Mouse (Mus musculus) CH12.LX (cell line): Measurements from ENCODE around the gene Gm30083. TPM values are rescaled to one million over a fixed set of nuclear protein-coding genes. Genes with fewer than 3 reads are reported as not detected.

Experiments
- DNase-seq: peaks from one replicate; pipeline ENCODE4 v3.0.0-alpha.2; 2013; ENCODE audit errors: extremely low read depth
- H3K27ac ChIP-seq: 2 replicates; pipeline ENCODE4 v1.5.1; 2012; ENCODE audit warnings: low read depth, mild to moderate bottlenecking, control low read depth, moderate library complexity; ENCODE audit not compliant: insufficient read depth
- H3K27me3 ChIP-seq: replicated peaks from 2 replicates; pipeline ENCODE3; 2012; ENCODE audit warnings: inconsistent platforms
- H3K36me3 ChIP-seq, 2 experiments: replicated peaks in 1 of 2; 2 replicates each; pipeline versions ENCODE3 to v1.6.1; 2012; ENCODE audit warnings: inconsistent platforms in 1 of 2, low read length in 1 of 2, mild to moderate bottlenecking in 1 of 2, mixed read lengths in 1 of 2, moderate library complexity in 1 of 2; ENCODE audit not compliant: control insufficient read depth in 1 of 2, insufficient read depth in 1 of 2
- H3K4me1 ChIP-seq, 2 experiments: 2 replicates each; pipeline ENCODE4 v1.6.1; 2012; ENCODE audit warnings: inconsistent platforms in 1 of 2, moderate library complexity in 1 of 2; ENCODE audit not compliant: insufficient read depth in 2 of 2, control insufficient read depth in 1 of 2
- H3K4me2 ChIP-seq: 2 replicates; pipeline ENCODE4 v1.6.1; 2012; ENCODE audit warnings: low read depth, mild to moderate bottlenecking, control low read depth; ENCODE audit not compliant: poor library complexity, insufficient read depth, severe bottlenecking
- H3K4me3 ChIP-seq, 3 experiments: fragments of 150-350 bp in 1 of 3; sonication (generic) in 1 of 3; replicated peaks in 1 of 3; 2 replicates each; pipeline versions ENCODE3 to v1.5.1; 2011 to 2012; ENCODE audit warnings: low read depth in 2 of 3, low read length in 2 of 3, mild to moderate bottlenecking in 2 of 3, moderate library complexity in 2 of 3, control low read depth in 1 of 3, improper control_type of control experiment in 1 of 3, inconsistent platforms in 1 of 3, mixed read lengths in 1 of 3; ENCODE audit not compliant: poor library complexity in 1 of 3
- H3K79me2 ChIP-seq: replicated peaks from 2 replicates; pipeline ENCODE4 v1.6.1; 2012; ENCODE audit warnings: mild to moderate bottlenecking, moderate library complexity; ENCODE audit not compliant: control insufficient read depth, poor library complexity, insufficient read depth, severe bottlenecking; ENCODE audit errors: extremely low read depth
- H3K9ac ChIP-seq: 2 replicates; pipeline ENCODE4 v1.6.1; 2012; ENCODE audit warnings: low read depth, mild to moderate bottlenecking, control low read depth, moderate library complexity; ENCODE audit not compliant: insufficient read depth
- H3K9me3 ChIP-seq: replicated peaks from 2 replicates; pipeline ENCODE3; 2012; ENCODE audit warnings: low read length, inconsistent platforms, mixed read lengths
- BHLHE40 ChIP-seq: IDR thresholded peaks from 2 replicates; pipeline ENCODE4 v1.6.1; 2011; ENCODE audit warnings: mild to moderate bottlenecking, low read depth, low read length, improper control_type of control experiment
- CHD1 ChIP-seq: IDR thresholded peaks from 2 replicates; pipeline ENCODE4 v1.6.1; 2012; ENCODE audit warnings: low read depth, low read length, improper control_type of control experiment, inconsistent platforms
- CHD2 ChIP-seq: IDR thresholded peaks from 2 replicates; pipeline ENCODE4 v1.6.1; 2011; ENCODE audit warnings: low read length, improper control_type of control experiment
- CTCF ChIP-seq, 2 experiments: IDR thresholded peaks in 1 of 2; conservative IDR thresholded peaks in 1 of 2; 2 replicates each; pipeline ENCODE4 v1.5.1; 2011 to 2012; ENCODE audit warnings: low read depth in 2 of 2, low read length in 2 of 2, improper control_type of control experiment in 1 of 2, inconsistent platforms in 1 of 2, mild to moderate bottlenecking in 1 of 2, moderate library complexity in 1 of 2
- E2F4 ChIP-seq: IDR thresholded peaks from 2 replicates; pipeline ENCODE4 v1.6.1; 2011; ENCODE audit warnings: low read depth, low read length, improper control_type of control experiment; ENCODE audit not compliant: insufficient replicate concordance
- ELF1 ChIP-seq: IDR thresholded peaks from 2 replicates; pipeline ENCODE4 v1.6.1; 2014; ENCODE audit warnings: low read depth, mild to moderate bottlenecking, inconsistent platforms, low read length, improper control_type of control experiment
- EP300 ChIP-seq: IDR thresholded peaks from 2 replicates; pipeline ENCODE4 v1.6.1; 2011; ENCODE audit warnings: low read length, improper control_type of control experiment
- ETS1 ChIP-seq: conservative IDR thresholded peaks from 2 replicates; pipeline ENCODE4 v1.6.1; 2012; ENCODE audit warnings: low read depth, mild to moderate bottlenecking, inconsistent platforms, low read length, improper control_type of control experiment, moderate library complexity
- HCFC1 ChIP-seq: IDR thresholded peaks from 2 replicates; pipeline ENCODE4 v1.6.1; 2012; ENCODE audit warnings: low read depth, mild to moderate bottlenecking, inconsistent platforms, low read length, improper control_type of control experiment
- IRF4 ChIP-seq: IDR thresholded peaks from 2 replicates; pipeline ENCODE4 v1.6.1; 2014; ENCODE audit warnings: low read depth, mild to moderate bottlenecking, inconsistent platforms, low read length, improper control_type of control experiment
- JUN ChIP-seq: IDR thresholded peaks from 2 replicates; pipeline ENCODE4 v1.6.1; 2011; ENCODE audit warnings: low read depth, mild to moderate bottlenecking, low read length, improper control_type of control experiment, moderate library complexity; ENCODE audit not compliant: insufficient read depth
- JUND ChIP-seq: conservative IDR thresholded peaks from 2 replicates; pipeline ENCODE4 v1.6.1; 2011; ENCODE audit warnings: low read depth, low read length, improper control_type of control experiment
- KAT2A ChIP-seq: IDR thresholded peaks from 2 replicates; pipeline ENCODE4 v1.6.1; 2012; ENCODE audit warnings: low read length, improper control_type of control experiment, inconsistent platforms; ENCODE audit not compliant: insufficient replicate concordance
- MAX ChIP-seq: IDR thresholded peaks from 2 replicates; pipeline ENCODE4 v1.6.1; 2011; ENCODE audit warnings: low read length, improper control_type of control experiment
- MXI1 ChIP-seq: IDR thresholded peaks from 2 replicates; pipeline ENCODE4 v1.6.1; 2011; ENCODE audit warnings: mild to moderate bottlenecking, low read depth, low read length, improper control_type of control experiment
- NELFE ChIP-seq: IDR thresholded peaks from 2 replicates; pipeline ENCODE4 v1.6.1; 2011; ENCODE audit warnings: low read depth, low read length, improper control_type of control experiment
- PAX5 ChIP-seq: IDR thresholded peaks from 2 replicates; pipeline ENCODE4 v1.6.1; 2012; ENCODE audit warnings: low read length, inconsistent platforms, mixed read lengths
- POLR2AphosphoS2 ChIP-seq: IDR thresholded peaks from 2 replicates; pipeline ENCODE4 v1.6.1; 2011; ENCODE audit warnings: low read depth, low read length, improper control_type of control experiment
- RAD21 ChIP-seq: IDR thresholded peaks from 2 replicates; pipeline ENCODE4 v1.6.1; 2011; ENCODE audit warnings: low read depth, mild to moderate bottlenecking, low read length, improper control_type of control experiment, moderate library complexity
- RCOR1 ChIP-seq: conservative IDR thresholded peaks from 2 replicates; pipeline ENCODE4 v1.6.1; 2012; ENCODE audit warnings: low read depth, mild to moderate bottlenecking, inconsistent platforms, low read length, improper control_type of control experiment
- TBP ChIP-seq: conservative IDR thresholded peaks from 2 replicates; pipeline ENCODE4 v1.6.1; 2011; ENCODE audit warnings: low read depth, low read length, improper control_type of control experiment
- TCF12 ChIP-seq: IDR thresholded peaks from 2 replicates; pipeline ENCODE4 v1.6.1; 2014; ENCODE audit warnings: low read depth, mild to moderate bottlenecking, inconsistent platforms, low read length, improper control_type of control experiment
- UBTF ChIP-seq: IDR thresholded peaks from 2 replicates; pipeline ENCODE4 v1.6.1; 2012; ENCODE audit warnings: low read depth, mild to moderate bottlenecking, inconsistent platforms, low read length, improper control_type of control experiment, moderate library complexity
- USF1 ChIP-seq: IDR thresholded peaks from 2 replicates; pipeline ENCODE4 v1.6.1; 2014; ENCODE audit warnings: low read depth, mild to moderate bottlenecking, inconsistent platforms, low read length, improper control_type of control experiment
- USF2 ChIP-seq: conservative IDR thresholded peaks from 2 replicates; pipeline ENCODE4 v1.6.1; 2011; ENCODE audit warnings: low read depth, low read length, improper control_type of control experiment
- ZMIZ1 ChIP-seq: IDR thresholded peaks from 2 replicates; pipeline ENCODE4 v1.6.1; 2012; ENCODE audit warnings: low read depth, mild to moderate bottlenecking, inconsistent platforms, low read length, improper control_type of control experiment
- ZNF384 ChIP-seq: IDR thresholded peaks from 2 replicates; pipeline ENCODE4 v1.6.1; 2012; ENCODE audit warnings: low read depth, low read length, improper control_type of control experiment, inconsistent platforms
- dilution Hi-C: fragments of 300-500 bp; cut with MboI; formaldehyde crosslinking; loops from 2 replicates; pipeline ENCODE4 v1.14.3; 2020; ENCODE audit warnings: low sequenced_read_pairs; ENCODE audit not compliant: extremely low pct_unique_long_range_greater_than_20kb, extremely low pct_ligation_motif_present
- in situ Hi-C: fragments of 300-500 bp; cut with MboI; formaldehyde crosslinking; loops from 3 replicates; pipeline ENCODE4 v1.14.3; 2019; ENCODE audit warnings: low sequenced_read_pairs, low pct_ligation_motif_present, low pct_unique_long_range_greater_than_20kb, mixed read lengths
- polyA plus RNA-seq: library from polyadenylated mRNA; unstranded; fragments of >175 nt; gene quantifications from 2 replicates; pipeline ENCODE4 v1.2.1, GENCODE M21; 2012; ENCODE audit warnings: low read depth; ENCODE audit not compliant: insufficient read length
- total RNA-seq, 2 experiments: library from RNA; depleted of rRNA; stranded (reverse); fragments of 300-350 nt in 1 of 2; fragments of >200 nt in 1 of 2; gene quantifications; 2 replicates each; pipeline ENCODE4 v1.2.3; 2012 to 2014

Gm30083 gene
- total and polyA plus RNA-seq, 3 experiments, result not detected

- in situ Hi-C loops (no loop called here), dilution Hi-C loops (no loop called here)
- H3K27ac ChIP-seq, result no peak overlapping the region
- peaks cover 12% of the 10 kb centered on the region for H3K27me3 ChIP-seq
- no peaks in the 10 kb centered on the region for H3K36me3 ChIP-seq
- no peak overlapping the region for H3K4me3 ChIP-seq
- DNase-seq, result no peak
- H3K9ac ChIP-seq, result no peak overlapping the region
- peaks cover 0 to 4% of the 10 kb centered on the region in 2 experiments; a peak in 1 of 4 replicates for H3K4me1 ChIP-seq
- no peaks in the 10 kb centered on the region for H3K79me2 ChIP-seq
- no peak for TF ChIP-seq ZNF384
- no peak for TF ChIP-seq JUND
- no peak for TF ChIP-seq CHD2
- TF ChIP-seq PAX5, result no peak
- no peak for TF ChIP-seq NELFE
- no peak for TF ChIP-seq MXI1
- TF ChIP-seq USF1, result no peak
- TF ChIP-seq UBTF, result no peak
- no peak for TF ChIP-seq CHD1
- no peak for TF ChIP-seq CTCF (conservative IDR thresholded peaks at IDR 0.05 in 1 of 2, IDR thresholded peaks at IDR 0.05 in 1 of 2; ENCODE audit: low read depth in 2 of 2, low read length in 2 of 2)
- no peak for TF ChIP-seq ZMIZ1
- no peak for TF ChIP-seq IRF4
- TF ChIP-seq TCF12, result no peak
- TF ChIP-seq BHLHE40, result no peak
- TF ChIP-seq HCFC1, result no peak
- no peak for TF ChIP-seq USF2
- TF ChIP-seq RCOR1, result no peak
- H3K4me2 ChIP-seq, result no peak overlapping the region
- no peaks in the 10 kb centered on the region for H3K9me3 ChIP-seq
Observed at GRCm38 (mm10) chr14:33997427-33997826, 17.6 kb downstream of the Gm30083 start.

- no peak overlapping the region for H3K4me3 ChIP-seq
- H3K9me3 ChIP-seq, result no peaks in the 10 kb centered on the region
- H3K27me3 ChIP-seq, result peaks cover 25% of the 10 kb centered on the region
- peaks cover 0 to 4% of the 10 kb centered on the region in 2 experiments; a peak in 1 of 4 replicates for H3K4me1 ChIP-seq
- in situ Hi-C loops (no loop called here), dilution Hi-C loops (no loop called here)
- H3K9ac ChIP-seq, result no peak overlapping the region
- H3K4me2 ChIP-seq, result no peak overlapping the region
- DNase-seq, result no peak
- no peak overlapping the region for H3K27ac ChIP-seq
- no peaks in the 10 kb centered on the region for H3K79me2 ChIP-seq
- no peaks in the 10 kb centered on the region for H3K36me3 ChIP-seq
- no peak for TF ChIP-seq ELF1
- TF ChIP-seq TBP, result no peak
- no peak for TF ChIP-seq KAT2A
- no peak for TF ChIP-seq EP300
- no peak for TF ChIP-seq E2F4
- no peak for TF ChIP-seq RAD21
- no peak for TF ChIP-seq POLR2AphosphoS2
- TF ChIP-seq ZNF384, result no peak
- no peak for TF ChIP-seq JUN
- TF ChIP-seq UBTF, result no peak
- no peak for TF ChIP-seq ETS1
- TF ChIP-seq MAX, result no peak
- TF ChIP-seq CHD2, result no peak
- no peak for TF ChIP-seq PAX5
- TF ChIP-seq MXI1, result no peak
Observed at GRCm38 (mm10) chr14:33993521-33994289, 21.3 kb downstream of the Gm30083 start.
